Mouse (Mus musculus) stomach, embryonic 15.5 days (tissue): ENCODE measurements at regions not wholly inside any gene's neighbourhood (a gene's known extent, or its start where the extent isn't known, plus 50 kb on each side); places are given as distances from the start of the nearest gene placed in this dataset.

Experiments used
- ATAC-seq: fragments of 200-750 bp; cut with Nextera tagmentation; 2 replicates; pipeline ENCODE4 v1.8.0; 2017; ENCODE audit warnings: low read depth, moderate number of reproducible peaks, moderate TSS enrichment; ENCODE audit not compliant: insufficient read depth, low FRiP score
- H3K27ac ChIP-seq: fragments of 300-500 bp; sonication (generic); 2 replicates; pipeline ENCODE4 v1.5.1; 2015; ENCODE audit warnings: mild to moderate bottlenecking, inconsistent platforms
- H3K27me3 ChIP-seq: fragments of 300-500 bp; sonication (generic); replicated peaks from 2 replicates; pipeline ENCODE4 v1.6.1; 2015; ENCODE audit warnings: inconsistent platforms
- H3K36me3 ChIP-seq: fragments of 300-500 bp; sonication (generic); 2 replicates; pipeline ENCODE4 v1.6.1; 2015; ENCODE audit warnings: inconsistent platforms
- H3K4me1 ChIP-seq: fragments of 300-500 bp; sonication (generic); 2 replicates; pipeline ENCODE4 v1.6.1; 2015; ENCODE audit warnings: inconsistent platforms
- H3K4me2 ChIP-seq: fragments of 300-500 bp; sonication (generic); 2 replicates; pipeline ENCODE4 v1.6.1; 2015; ENCODE audit warnings: mild to moderate bottlenecking, inconsistent platforms
- H3K4me3 ChIP-seq: fragments of 300-500 bp; sonication (generic); replicated peaks from 2 replicates; pipeline ENCODE4 v1.5.1; 2015; ENCODE audit warnings: inconsistent platforms
- H3K9ac ChIP-seq: fragments of 300-500 bp; sonication (generic); 2 replicates; pipeline ENCODE4 v1.6.1; 2015; ENCODE audit warnings: inconsistent platforms
- H3K9me3 ChIP-seq: fragments of 300-500 bp; sonication (generic); 2 replicates; pipeline ENCODE4 v1.6.1; 2016; ENCODE audit warnings: inconsistent platforms
- WGBS: fragments of 180-500 bp; shearing (Covaris S2); methylation state at CpG from one replicate; pipeline ENCODE4 v1.1.7; 2015; 5-methylcytosine and 5-hydroxymethylcytosine counted together

- ATAC-seq = no peak
- 49% methylated on average over 2 of the region's 2 CpGs for WGBS
- H3K4me3 ChIP-seq = no peak overlapping the region
- no peaks in the 10 kb centered on the region for H3K27me3 ChIP-seq
- H3K4me2 ChIP-seq = no peak overlapping the region
- H3K9me3 ChIP-seq = no peaks in the 10 kb centered on the region
- no peak overlapping the region for H3K27ac ChIP-seq
- no peaks in the 10 kb centered on the region for H3K36me3 ChIP-seq
- no peak overlapping the region for H3K9ac ChIP-seq
- no peaks in the 10 kb centered on the region for H3K4me1 ChIP-seq
These were observed 1053.8 kb downstream of the Olfm4 start for GRCm38 (mm10) chr14:81037635-81038034.

- Histone ChIP-seq H3K4me1 (no peaks in the 10 kb centered on the region), H3K4me2 (no peak overlapping the region), H3K27me3 (no peaks in the 10 kb centered on the region), H3K9me3 (no peaks in the 10 kb centered on the region), H3K4me3 (no peak overlapping the region), H3K36me3 (no peaks in the 10 kb centered on the region), H3K9ac (no peak overlapping the region), H3K27ac (no peak overlapping the region)
- 83% methylated on average over 3 of the region's 3 CpGs for WGBS
- no peak for ATAC-seq
These were observed 1054.2 kb downstream of the Olfm4 start for GRCm38 (mm10) chr14:81038045-81038444.
